Mouse (Mus musculus) cerebellum, adult 2 months (tissue): ENCODE data around the gene Csf2ra. TPM values are rescaled to one million over a fixed set of nuclear protein-coding genes. Genes with fewer than 3 reads are reported as not detected.
A peak's percentile ranks its signal among the peaks of the same experiment; 100 is the strongest.
"Not testable (repeated sequence)": the region's sequence is repeated elsewhere in the genome, so short reads cannot be mapped to it uniquely, and the experiment has no call there.

Experiments used
- DNase-seq, 2 experiments: peaks; one replicate each; pipeline ENCODE4 v3.0.0; 2021
- H3K27ac ChIP-seq: fragments of 200-500 bp; 2 replicates; pipeline ENCODE4 v1.5.1; 2012; ENCODE audit warnings: low read length, control low read depth, inconsistent platforms; ENCODE audit not compliant: insufficient read depth
- H3K27me3 ChIP-seq: fragments of 200-500 bp; 2 replicates; pipeline ENCODE4 v1.6.1; 2012; ENCODE audit warnings: inconsistent platforms, mild to moderate bottlenecking, low read length, moderate library complexity; ENCODE audit not compliant: control insufficient read depth, insufficient read depth
- H3K4me1 ChIP-seq: fragments of 200-500 bp; 2 replicates; pipeline ENCODE4 v1.6.1; 2011; ENCODE audit warnings: low read length; ENCODE audit not compliant: control insufficient read depth, insufficient read depth
- H3K4me3 ChIP-seq: fragments of 200-500 bp; replicated peaks from 2 replicates; pipeline ENCODE3; 2011; ENCODE audit warnings: mild to moderate bottlenecking, low read depth, low read length, control low read depth; ENCODE audit not compliant: insufficient read depth
- CTCF ChIP-seq: fragments of 200-500 bp; IDR thresholded peaks from 2 replicates; pipeline ENCODE4 v1.5.1; 2011; ENCODE audit warnings: low read depth, mild to moderate bottlenecking, control low read depth, low read length, moderate library complexity, borderline replicate concordance; ENCODE audit not compliant: insufficient read depth
- POLR2A ChIP-seq: fragments of 200-500 bp; IDR thresholded peaks from 2 replicates; pipeline ENCODE4 v1.6.1; 2011; ENCODE audit warnings: low read length, control low read depth, borderline replicate concordance; ENCODE audit not compliant: insufficient read depth
- WGBS: fragments of 180-500 bp; shearing (Covaris S2); methylation state at CpG from one replicate; pipeline ENCODE4 v1.1.7; 2018; 5-methylcytosine and 5-hydroxymethylcytosine counted together
- polyA plus RNA-seq: library from polyadenylated mRNA; depleted of rRNA; stranded (reverse); fragments of >200 nt; gene quantifications from 2 replicates; pipeline ENCODE4 v1.2.3, GENCODE M21; 2012

The Csf2ra gene
- polyA plus RNA-seq, 1 experiment: 94.3 TPM

DNA sequence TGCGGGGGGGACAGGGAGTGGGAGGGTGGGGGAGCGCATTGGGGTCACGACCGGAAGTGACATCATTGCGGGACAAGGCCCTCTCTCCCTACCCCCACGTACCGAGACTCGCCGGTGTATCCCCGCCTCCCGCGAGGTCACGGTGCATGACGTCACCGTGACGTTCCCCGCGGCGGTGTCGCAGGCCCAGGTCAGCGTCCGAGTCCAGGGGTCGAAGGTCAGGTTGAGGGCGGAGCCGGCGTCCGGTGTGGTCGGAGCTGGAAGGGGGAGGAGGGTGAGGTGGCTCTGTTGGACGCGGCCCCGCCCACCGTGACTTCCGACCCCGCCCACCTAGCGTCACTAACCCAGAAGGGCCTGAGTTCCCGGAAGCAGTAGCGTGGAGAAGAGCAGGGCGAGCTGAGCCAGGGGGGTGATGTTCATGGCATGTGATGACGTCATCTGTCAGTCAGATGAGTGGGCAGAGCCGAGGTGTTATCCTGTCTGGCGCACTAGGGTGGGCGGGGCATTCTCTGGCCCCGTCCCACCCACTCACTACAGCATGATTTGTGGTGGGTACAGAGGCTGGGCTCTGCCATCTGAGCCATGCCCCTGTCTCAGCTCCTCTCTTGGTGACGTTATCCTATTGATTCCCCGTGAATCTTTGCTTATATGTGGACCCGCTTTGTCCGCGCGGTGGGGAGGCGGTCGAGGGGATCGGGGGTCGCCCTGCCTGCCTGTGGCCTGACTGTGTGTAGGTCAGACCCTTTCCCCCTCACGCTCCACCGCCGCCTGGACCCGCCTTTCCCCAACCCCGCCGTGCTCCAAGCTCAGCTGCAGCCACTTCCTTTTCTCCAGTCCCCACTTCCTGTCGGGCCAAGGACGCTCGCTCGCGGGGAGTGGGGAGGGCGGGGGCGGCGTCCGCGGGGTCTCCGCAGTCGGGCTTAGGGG is 1.0 kb downstream of the Csf2ra start:
- 4% methylated on average over 71 of the region's 71 CpGs for WGBS
- peak; percentile 86 to 88 for DNase-seq
- 0 out of 2 replicates have a peak, but pooled peaks have one; percentile 29 for TF ChIP-seq POLR2A
- TF ChIP-seq CTCF: no peak
- H3K27me3 ChIP-seq: no peaks in the 10 kb centered on the region
- peak overlapping the region; percentile 63; the same call in 1 of the 2 replicates for H3K27ac ChIP-seq
- peak overlapping the region; percentile 72 for H3K4me3 ChIP-seq
- no peaks in the 10 kb centered on the region for H3K4me1 ChIP-seq

DNA sequence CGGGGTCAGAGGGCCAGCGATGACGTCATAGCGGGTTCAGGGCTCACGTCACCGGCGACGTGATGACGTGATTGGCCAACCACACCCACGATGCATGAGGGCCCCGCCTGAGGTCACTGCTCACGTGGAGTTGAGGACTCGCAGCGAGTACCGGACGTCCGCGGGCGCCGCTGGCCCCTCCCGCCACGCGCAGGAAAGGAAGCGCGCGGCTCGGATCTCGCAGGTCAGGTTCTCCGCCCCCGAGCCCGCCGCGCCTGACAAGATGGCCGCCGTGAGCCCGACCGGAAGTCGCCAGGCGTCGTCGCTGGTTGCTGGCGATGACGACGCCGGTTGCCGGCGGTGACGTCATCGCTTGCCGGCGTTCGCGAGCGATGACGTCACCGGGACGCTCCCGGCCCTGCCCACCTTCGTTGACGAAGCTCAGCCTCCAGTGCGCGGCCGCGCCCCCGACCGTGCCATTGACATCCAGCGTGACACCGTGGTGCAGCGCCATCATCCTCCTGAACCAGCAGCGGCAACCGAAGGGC is 1.8 kb downstream of the Csf2ra start:
- peak; percentile 79 to 80 for DNase-seq
- no peak for TF ChIP-seq POLR2A
- no peaks in the 10 kb centered on the region for H3K27me3 ChIP-seq
- 2% methylated on average over 71 of the region's 71 CpGs for WGBS
- no peaks in the 10 kb centered on the region for H3K4me1 ChIP-seq
- H3K4me3 ChIP-seq: peak overlapping the region; percentile 72
- H3K27ac ChIP-seq: peak overlapping the region; percentile 63

DNA sequence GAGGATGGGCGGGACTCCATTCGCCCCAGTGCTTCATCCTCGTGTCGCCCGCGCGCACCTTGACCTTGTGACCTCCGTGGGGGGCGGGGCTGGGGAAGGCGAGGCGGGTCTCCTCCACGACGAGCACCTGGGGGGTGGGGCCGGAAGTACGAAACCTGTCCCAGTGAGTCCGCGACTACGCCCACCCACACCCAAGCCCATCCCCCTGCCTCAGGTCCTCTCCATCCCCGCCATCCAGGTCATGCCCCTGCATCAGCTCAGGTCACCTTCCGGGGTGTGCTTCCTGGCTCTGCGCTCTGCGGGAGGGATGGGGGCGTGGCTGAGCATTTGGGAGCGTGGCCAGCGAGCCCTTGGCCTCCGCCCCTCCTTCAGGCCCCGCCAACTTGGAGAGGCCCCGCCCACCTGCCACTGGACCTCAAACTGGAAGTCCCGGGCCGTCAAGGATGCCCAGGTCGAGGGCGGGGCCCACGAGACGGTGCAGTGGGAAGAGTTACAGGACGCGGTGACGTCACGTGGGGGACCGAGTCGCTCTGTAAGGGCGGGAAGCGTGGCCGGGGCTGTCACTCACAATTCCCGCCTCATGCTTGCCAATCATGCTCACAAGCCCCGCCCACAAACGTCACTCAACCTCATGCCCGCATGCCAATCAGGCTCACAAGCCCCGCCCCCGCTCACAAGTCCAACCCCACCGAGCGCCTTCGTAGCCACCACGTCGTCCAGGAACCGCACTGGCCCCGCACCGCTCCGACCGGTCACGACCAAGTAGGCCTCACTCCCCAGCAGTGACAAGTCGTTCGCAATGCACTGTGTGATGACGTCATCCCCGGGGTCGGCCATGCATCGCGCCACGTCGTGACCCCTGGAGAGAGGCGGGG is 2.5 kb downstream of the Csf2ra start:
- Histone ChIP-seq H3K27me3 (no peaks in the 10 kb centered on the region), H3K27ac (peak overlapping the region; percentile 63), H3K4me3 (peak overlapping the region; percentile 72), H3K4me1 (no peaks in the 10 kb centered on the region)
- DNase-seq: peak; percentile 75 to 80
- TF ChIP-seq POLR2A (no peak), CTCF (no peak)
- 13% methylated on average over 70 of the region's 70 CpGs for WGBS

GRCm38 (mm10) chr19:61224678-61225525 is 3.3 kb downstream of the Csf2ra start:
- H3K27me3 ChIP-seq: no peaks in the 10 kb centered on the region
- DNase-seq: peak; percentile 21 to 24
- TF ChIP-seq POLR2A (no peak), CTCF (no peak)
- 35% methylated on average over 53 of the region's 53 CpGs for WGBS
- no peaks in the 10 kb centered on the region for H3K4me1 ChIP-seq
- no peak overlapping the region for H3K27ac ChIP-seq
- H3K4me3 ChIP-seq: peak overlapping the region; percentile 72

- 86% methylated on average over 6 of the region's 6 CpGs for WGBS
- no peaks in the 10 kb centered on the region for H3K4me1 ChIP-seq
- TF ChIP-seq POLR2A (no peak), CTCF (no peak)
- H3K4me3 ChIP-seq: no peak overlapping the region
- no peak for DNase-seq
- H3K27ac ChIP-seq: no peak overlapping the region
- no peaks in the 10 kb centered on the region for H3K27me3 ChIP-seq
Observed at GRCm38 (mm10) chr19:61223706-61224328, 4.4 kb downstream of the Csf2ra start.

DNA sequence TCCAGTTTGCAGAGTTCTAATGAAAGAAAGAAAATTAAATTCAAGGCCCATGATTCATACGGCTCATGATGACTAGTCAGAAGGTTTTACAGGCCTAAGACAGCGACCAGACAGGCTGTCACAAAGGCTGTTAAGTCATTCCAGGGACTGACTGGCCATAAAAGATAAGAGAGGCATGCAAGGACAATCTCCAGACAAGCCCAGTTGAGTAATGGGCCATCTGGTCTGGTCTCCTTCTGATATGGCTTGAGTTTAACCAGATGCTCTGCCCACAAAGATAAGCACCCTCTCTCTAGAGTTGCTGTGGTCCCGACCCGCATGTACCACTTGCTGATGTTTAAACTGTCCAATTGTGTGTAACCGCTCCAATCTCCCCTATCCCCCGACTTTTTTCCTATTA is 20.7 kb downstream of the Csf2ra start:
- 79% methylated on average over 6 of the region's 6 CpGs for WGBS
- not testable (repeated sequence) for H3K4me3 ChIP-seq, DNase-seq

DNA sequence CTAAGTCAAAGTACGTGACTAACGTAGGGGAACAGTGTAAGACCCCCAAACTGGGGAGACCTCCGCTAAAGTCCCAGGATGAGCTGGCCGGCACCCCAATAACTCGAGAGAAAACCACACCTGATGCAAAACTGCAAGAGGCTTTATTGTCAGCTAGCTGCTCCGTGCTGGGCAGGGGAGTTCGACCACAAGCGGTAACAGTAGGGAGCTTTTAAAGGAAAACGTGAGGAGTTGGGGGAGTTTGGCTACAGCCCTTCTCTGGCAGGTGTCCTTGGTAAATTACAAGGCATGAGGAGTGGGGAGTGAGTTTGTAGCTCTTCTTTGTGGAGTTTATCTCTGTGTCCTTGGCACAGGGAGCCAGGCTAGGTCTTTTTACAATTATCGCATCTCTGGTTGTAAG is 28.4 kb downstream of the Csf2ra start:
- peak in 1 of 2 experiments; percentile 35 for DNase-seq
- TF ChIP-seq POLR2A (no peak), CTCF (no peak)
- no peaks in the 10 kb centered on the region for H3K4me1 ChIP-seq
- H3K27ac ChIP-seq: no peak overlapping the region
- WGBS: 14% methylated on average over 10 of the region's 10 CpGs
- H3K27me3 ChIP-seq: no peaks in the 10 kb centered on the region
- H3K4me3 ChIP-seq: peak overlapping the region; percentile 73

More for the DNA sequence above, 20.7 kb downstream of the Csf2ra start:
- H3K4me1 ChIP-seq, H3K27me3 ChIP-seq, H3K27ac ChIP-seq: not testable (repeated sequence)
